Mouse (Mus musculus): Measurements from ENCODE around the gene Mlst8. TPM values are rescaled to one million over a fixed set of nuclear protein-coding genes. Genes with fewer than 3 reads are reported as not detected.
"Not testable (repeated sequence)": the region's sequence is repeated elsewhere in the genome, so short reads cannot be mapped to it uniquely, and the experiment has no call there.

The Mlst8 gene
- polyA plus RNA-seq, 1 experiment from 2014 or later: 33.8 TPM

DNA sequence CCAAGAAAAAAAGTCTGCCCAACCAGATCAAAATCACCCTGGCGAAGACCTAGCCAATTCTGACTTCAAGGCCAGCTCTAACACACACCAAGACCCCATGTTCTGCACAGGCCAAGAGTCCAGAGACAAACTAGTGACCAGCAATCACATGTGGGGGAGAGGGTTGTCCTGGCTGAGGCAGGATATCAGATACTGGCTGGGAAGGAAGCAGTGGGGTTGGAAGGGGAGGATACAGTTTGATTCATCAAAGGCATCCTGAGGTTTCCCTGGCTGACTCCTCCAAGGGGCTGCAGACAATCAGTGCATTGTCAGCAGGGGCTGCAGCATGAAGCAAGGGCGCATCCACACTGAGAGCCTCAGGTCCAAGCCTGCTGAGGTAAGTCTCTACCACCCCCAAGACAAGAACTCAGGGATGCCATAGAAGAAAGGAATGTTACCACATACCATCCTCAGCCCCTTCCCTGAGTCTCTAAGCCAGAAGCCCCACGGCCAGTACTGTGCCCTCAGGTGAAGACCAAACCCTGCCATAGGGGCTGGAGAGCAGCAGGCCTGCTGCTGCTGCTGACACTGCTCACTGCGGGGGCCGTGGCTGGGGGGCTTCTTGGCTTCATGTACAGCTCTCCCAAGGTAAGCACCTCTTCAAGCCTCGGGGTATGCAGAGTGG, 5.1 kb downstream of the Mlst8 start, which contains the start of gene Bricd5:
Bricd5 (plus strand) TSS at position 273 of the 664 bp plus-strand sequence.
- ATAC-seq (ENCODE audit: low FRiP score, low read depth): no peak
- no peak within 1 kb of the TSS for H3K9ac ChIP-seq
- peaks cover 38% of the 10 kb centered on the region for H3K36me3 ChIP-seq
- WGBS: 73% methylated on average over 6 of the region's 6 CpGs
- peak within 1 kb of the TSS; percentile 100 for H3K4me2 ChIP-seq (replicated peaks)
- H3K27me3 ChIP-seq (replicated peaks): no peaks in the 10 kb centered on the region
- no peaks in the 10 kb centered on the region for H3K9me3 ChIP-seq
- peaks cover 45% of the 10 kb centered on the region for H3K4me1 ChIP-seq
- no peak within 1 kb of the TSS for H3K27ac ChIP-seq
- no peak within 1 kb of the TSS for H3K4me3 ChIP-seq

DNA sequence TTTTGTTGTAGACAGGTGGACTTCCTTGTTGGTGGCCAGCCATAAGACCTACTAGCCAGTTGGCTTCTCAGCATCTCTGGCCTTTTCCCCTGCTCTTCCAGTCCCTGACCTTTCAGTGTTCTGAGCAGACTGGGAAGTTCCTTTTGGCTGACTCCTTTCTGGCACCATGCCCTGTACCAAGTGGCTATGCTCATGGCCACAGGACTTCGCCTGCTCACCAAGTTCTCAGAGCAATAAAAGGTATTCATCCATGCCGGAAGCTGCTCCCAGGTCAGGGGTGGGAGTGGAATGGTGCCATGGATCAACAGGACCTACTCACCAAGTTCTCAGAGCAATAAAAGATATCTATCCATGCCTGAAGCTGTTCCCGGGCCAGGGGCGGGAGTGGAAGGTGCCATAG, 6.4 kb downstream of the Mlst8 start:
- ATAC-seq (ENCODE audit: low FRiP score, low read depth): no peak
- peaks cover 38% of the 10 kb centered on the region for H3K36me3 ChIP-seq
- H3K4me2 ChIP-seq (replicated peaks): peak overlapping the region; percentile 100
- no peaks in the 10 kb centered on the region for H3K27me3 ChIP-seq (replicated peaks)
- H3K4me3 ChIP-seq: peak overlapping the region; percentile 13; the same call in 1 of the 2 replicates
- peaks cover 36% of the 10 kb centered on the region for H3K4me1 ChIP-seq
- no peak overlapping the region for H3K27ac ChIP-seq
- WGBS: 74% methylated on average over 4 of the region's 4 CpGs
- no peak overlapping the region for H3K9ac ChIP-seq
- no peaks in the 10 kb centered on the region for H3K9me3 ChIP-seq

DNA sequence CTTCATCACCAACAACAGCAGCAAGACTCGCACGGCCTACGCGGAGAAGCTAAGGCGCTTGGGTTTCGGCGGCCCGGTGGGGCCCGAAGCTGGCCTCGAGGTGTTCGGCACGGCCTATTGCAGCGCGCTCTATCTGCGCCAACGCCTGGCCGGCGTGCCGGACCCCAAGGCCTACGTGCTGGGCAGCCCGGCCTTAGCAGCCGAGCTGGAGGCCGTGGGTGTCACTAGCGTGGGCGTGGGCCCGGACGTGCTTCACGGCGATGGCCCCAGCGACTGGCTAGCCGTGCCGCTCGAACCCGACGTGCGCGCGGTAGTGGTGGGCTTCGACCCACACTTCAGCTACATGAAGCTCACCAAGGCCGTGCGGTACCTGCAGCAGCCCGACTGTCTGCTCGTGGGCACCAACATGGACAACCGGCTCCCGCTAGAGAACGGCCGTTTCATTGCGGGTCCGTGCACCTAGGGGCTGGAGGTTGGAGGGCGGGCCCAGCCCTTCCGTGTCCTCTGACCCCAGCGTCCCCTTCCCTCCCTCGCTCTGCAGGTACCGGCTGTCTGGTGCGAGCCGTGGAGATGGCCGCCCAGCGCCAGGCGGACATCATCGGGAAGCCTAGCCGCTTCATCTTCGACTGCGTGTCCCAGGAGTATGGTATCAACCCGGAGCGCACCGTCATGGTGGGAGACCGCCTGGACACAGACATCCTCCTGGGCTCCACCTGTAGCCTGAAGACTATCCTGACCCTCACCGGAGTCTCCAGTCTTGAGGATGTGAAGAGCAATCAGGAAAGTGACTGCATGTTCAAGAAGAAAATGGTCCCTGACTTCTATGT, 8.0 kb downstream of the Mlst8 start:
- Histone ChIP-seq H3K4me3 (peak overlapping the region; percentile 84), H3K4me1 (peaks cover 36% of the 10 kb centered on the region), H3K27me3 (replicated peaks) (no peaks in the 10 kb centered on the region), H3K4me2 (replicated peaks) (peak overlapping the region; percentile 100), H3K9me3 (no peaks in the 10 kb centered on the region), H3K9ac (peak overlapping the region; percentile 88), H3K36me3 (peaks cover 25% of the 10 kb centered on the region), H3K27ac (peak overlapping the region; percentile 68; the same call in 1 of the 2 replicates)
- WGBS: under 1% methylated on average over 68 of the region's 68 CpGs
- peak; percentile 43 for ATAC-seq (ENCODE audit: low FRiP score, low read depth)

- H3K9ac ChIP-seq: peak within 1 kb of the TSS; percentile 88
- H3K27ac ChIP-seq: peak within 1 kb of the TSS; percentile 68; the same call in 1 of the 2 replicates
- H3K27me3 ChIP-seq (replicated peaks): no peaks in the 10 kb centered on the region
- H3K4me1 ChIP-seq: peaks cover 36% of the 10 kb centered on the region
- peak; percentile 98 for ATAC-seq (ENCODE audit: low FRiP score, low read depth)
- no peaks in the 10 kb centered on the region for H3K9me3 ChIP-seq
- peak within 1 kb of the TSS; percentile 84 for H3K4me3 ChIP-seq
- peaks cover 16% of the 10 kb centered on the region for H3K36me3 ChIP-seq
- peak within 1 kb of the TSS; percentile 100 for H3K4me2 ChIP-seq (replicated peaks)
- under 1% methylated on average over 75 of the region's 75 CpGs for WGBS
Observed at GRCm38 (mm10) chr17:24469910-24470602, 8.8 kb downstream of the Mlst8 start, which contains the start of the genes E4f1 and Pgp. TSS of gene E4f1 (minus strand) at chr17:24470313. TSS of gene Pgp (plus strand) at chr17:24470392.

GRCm38 (mm10) chr17:24469336-24469909, 9.5 kb downstream of the Mlst8 start:
- Histone ChIP-seq H3K9ac (peak overlapping the region; percentile 88; the same call in 1 of the 2 replicates), H3K9me3 (no peaks in the 10 kb centered on the region), H3K27ac (peak overlapping the region; percentile 57; the same call in 1 of the 2 replicates), H3K36me3 (peaks cover 10% of the 10 kb centered on the region), H3K27me3 (replicated peaks) (no peaks in the 10 kb centered on the region), H3K4me2 (replicated peaks) (peak overlapping the region; percentile 100), H3K4me3 (peak overlapping the region; percentile 84), H3K4me1 (peaks cover 36% of the 10 kb centered on the region)
- ATAC-seq (ENCODE audit: low FRiP score, low read depth): peak; percentile 4
- 19% methylated on average over 7 of the region's 7 CpGs for WGBS

- H3K9me3 ChIP-seq: no peaks in the 10 kb centered on the region
- H3K27me3 ChIP-seq (replicated peaks): no peaks in the 10 kb centered on the region
- 89% methylated on average over 5 of the region's 5 CpGs for WGBS
- no peak for ATAC-seq (ENCODE audit: low FRiP score, low read depth)
- no peak overlapping the region for H3K4me3 ChIP-seq
- no peak overlapping the region for H3K27ac ChIP-seq
- H3K9ac ChIP-seq: no peak overlapping the region
- H3K36me3 ChIP-seq: peaks cover 3% of the 10 kb centered on the region
- H3K4me1 ChIP-seq: peaks cover 30% of the 10 kb centered on the region
- H3K4me2 ChIP-seq (replicated peaks): no peak overlapping the region
Observed at GRCm38 (mm10) chr17:24468636-24469246, 10.1 kb downstream of the Mlst8 start.

DNA sequence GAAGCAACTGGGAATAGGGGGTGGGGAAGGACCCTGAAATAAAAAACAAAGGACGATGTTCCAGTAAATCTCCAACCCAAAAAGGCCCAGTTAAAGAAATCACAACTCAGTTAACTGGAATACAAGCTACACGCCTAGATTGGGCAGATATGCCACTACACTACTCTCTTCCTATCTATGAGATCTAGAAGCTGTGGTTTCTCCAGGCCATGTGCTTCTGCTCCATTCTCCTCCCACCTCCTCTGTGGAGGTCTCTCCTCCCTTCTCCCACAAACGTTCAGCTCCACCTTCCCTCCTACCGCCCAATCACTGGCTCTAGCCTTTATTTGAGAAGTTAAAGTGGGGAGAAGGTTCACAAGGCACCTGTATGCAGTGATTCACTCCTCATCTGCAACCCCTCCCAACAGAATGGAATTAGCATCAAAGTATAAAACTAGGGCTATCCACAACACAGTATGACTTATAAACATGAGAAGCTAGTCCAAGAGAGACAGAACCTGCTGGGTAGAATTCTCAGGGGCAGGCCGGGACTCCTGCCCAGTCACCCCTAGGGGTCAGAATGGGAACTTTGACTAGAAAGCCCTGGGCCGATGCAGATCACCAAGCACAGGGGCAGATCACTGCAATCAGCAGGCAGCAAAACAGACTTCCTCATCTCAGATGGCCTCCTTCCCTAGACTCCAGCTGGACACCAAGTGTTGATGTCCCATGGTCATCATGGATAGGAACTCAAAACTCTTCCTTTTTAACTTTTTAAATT, 15.3 kb downstream of the Mlst8 start:
- no peaks in the 10 kb centered on the region for H3K9me3 ChIP-seq
- no peaks in the 10 kb centered on the region for H3K36me3 ChIP-seq
- no peak overlapping the region for H3K4me2 ChIP-seq (replicated peaks)
- no peak overlapping the region for H3K4me3 ChIP-seq
- no peaks in the 10 kb centered on the region for H3K4me1 ChIP-seq
- WGBS: 61% methylated on average over 6 of the region's 6 CpGs
- H3K27me3 ChIP-seq (replicated peaks): no peaks in the 10 kb centered on the region
- no peak overlapping the region for H3K9ac ChIP-seq
- ATAC-seq (ENCODE audit: low FRiP score, low read depth): no peak
- no peak overlapping the region for H3K27ac ChIP-seq

DNA sequence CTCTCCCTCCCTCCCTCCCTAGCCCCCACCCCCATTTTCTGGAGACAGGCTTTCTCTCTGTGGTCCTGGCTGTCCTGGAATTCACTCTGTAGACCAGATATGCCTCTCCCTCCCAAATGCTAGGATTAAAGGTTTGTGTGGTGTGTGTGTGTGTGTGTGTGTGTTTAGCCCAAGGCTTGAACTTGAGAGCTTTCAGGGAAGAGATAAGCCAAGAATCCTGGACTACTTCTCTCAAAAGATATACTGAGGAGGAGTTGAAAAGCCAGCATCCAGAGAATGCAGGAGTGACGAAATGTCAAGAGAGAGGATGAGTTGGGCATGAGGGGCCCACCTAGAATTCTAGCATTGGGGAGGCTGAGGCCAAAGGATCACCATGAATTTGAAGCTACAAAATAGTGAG, 15.9 kb downstream of the Mlst8 start:
- H3K9me3 ChIP-seq: no peaks in the 10 kb centered on the region
- H3K4me1 ChIP-seq: no peaks in the 10 kb centered on the region
- WGBS: 81% methylated on average over 1 of the region's 1 CpGs
- no peak overlapping the region for H3K4me2 ChIP-seq (replicated peaks)
- H3K4me3 ChIP-seq: no peak overlapping the region
- no peak overlapping the region for H3K9ac ChIP-seq
- no peak overlapping the region for H3K27ac ChIP-seq
- H3K36me3 ChIP-seq: no peaks in the 10 kb centered on the region
- no peak for ATAC-seq (ENCODE audit: low FRiP score, low read depth)
- no peaks in the 10 kb centered on the region for H3K27me3 ChIP-seq (replicated peaks)

DNA sequence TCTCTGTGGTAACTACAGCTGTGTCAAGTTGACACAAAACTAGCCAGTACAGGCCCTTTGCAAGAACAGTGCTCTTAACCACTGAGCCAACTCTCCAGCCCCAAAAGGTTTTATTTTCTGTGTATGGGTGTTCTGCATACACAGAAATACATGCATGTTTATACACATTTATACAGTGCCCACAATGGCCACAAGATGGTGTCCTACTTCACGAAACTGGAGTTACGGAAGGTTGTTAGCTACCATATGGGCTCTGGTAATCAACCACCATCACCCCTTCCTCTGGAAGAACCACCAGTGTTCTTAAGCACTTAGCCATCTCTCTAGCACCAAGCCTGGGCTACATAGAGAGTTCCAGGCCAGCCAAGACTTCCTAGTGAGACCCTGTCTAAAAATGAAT, 17.3 kb downstream of the Mlst8 start:
- H3K36me3 ChIP-seq: no peaks in the 10 kb centered on the region
- H3K9me3 ChIP-seq: no peaks in the 10 kb centered on the region
- no peak overlapping the region for H3K27ac ChIP-seq
- H3K9ac ChIP-seq: no peak overlapping the region
- WGBS: 73% methylated on average over 2 of the region's 2 CpGs
- no peaks in the 10 kb centered on the region for H3K27me3 ChIP-seq (replicated peaks)
- H3K4me3 ChIP-seq: no peak overlapping the region
- H3K4me1 ChIP-seq: no peaks in the 10 kb centered on the region
- ATAC-seq (ENCODE audit: low FRiP score, low read depth): no peak
- H3K4me2 ChIP-seq (replicated peaks): no peak overlapping the region

DNA sequence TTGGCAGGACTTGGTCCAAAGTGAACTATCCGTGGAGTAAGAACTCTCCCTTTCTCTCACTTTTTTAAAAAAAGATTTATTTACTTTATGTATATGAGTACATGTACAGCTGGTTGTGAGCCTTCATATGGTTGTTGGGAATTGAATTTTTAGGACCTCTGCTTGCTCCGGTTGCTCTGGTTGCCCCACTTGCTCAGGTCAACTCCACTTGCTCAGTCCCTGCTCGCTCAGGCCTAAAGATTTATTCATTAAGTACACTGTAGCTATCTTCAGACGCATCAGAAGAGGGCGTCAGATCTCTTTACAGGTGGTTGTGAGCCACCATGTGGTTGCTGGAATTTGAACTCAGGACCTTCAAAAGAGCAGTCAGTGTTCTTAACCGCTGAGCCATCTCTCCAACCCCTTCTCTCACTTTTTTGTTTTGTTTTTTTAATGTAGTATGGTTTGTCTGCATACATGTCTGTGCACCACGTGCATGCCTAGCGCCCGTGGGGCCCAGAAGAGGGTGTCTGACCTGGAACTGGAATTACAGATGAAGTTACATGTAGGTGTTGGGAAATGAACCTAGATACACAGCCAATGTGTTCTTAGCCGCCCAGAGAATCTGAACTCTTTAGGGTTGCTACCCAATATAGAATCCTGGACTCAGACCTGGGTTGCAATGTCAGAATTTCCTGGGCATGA, 23.2 kb downstream of the Mlst8 start:
- H3K4me2 ChIP-seq (replicated peaks): peak overlapping the region; percentile 86
- not testable (repeated sequence) for H3K9ac ChIP-seq; H3K27me3 ChIP-seq (replicated peaks); H3K27ac ChIP-seq; H3K4me3 ChIP-seq; H3K9me3 ChIP-seq
- peaks cover 13% of the 10 kb centered on the region for H3K4me1 ChIP-seq
- peaks cover 12% of the 10 kb centered on the region for H3K36me3 ChIP-seq
- 56% methylated on average over 10 of the region's 10 CpGs for WGBS
- 0 out of 2 replicates have a peak, but pooled peaks have one; percentile 10 for ATAC-seq (ENCODE audit: low FRiP score, low read depth)
